Mouse (Mus musculus): Measurements from ENCODE around the gene Rpl14.
"Not testable (repeated sequence)": the region's sequence is repeated elsewhere in the genome, so short reads cannot be mapped to it uniquely, and the experiment has no call there.

The Rpl14 gene

GRCm38 (mm10) chr9:120570741-120571592 is at the start of gene Rpl14:
Gene Rpl14 (plus strand): TSS chr9:120571444.
- DNase-seq (ENCODE audit: low read depth, low spot score): peak; percentile 99

- no peak for DNase-seq (ENCODE audit: low read depth, low spot score)
These were observed 44.0 kb upstream of the Rpl14 start for GRCm38 (mm10) chr9:120527270-120527669.

GRCm38 (mm10) chr9:120527919-120528318 is 43.3 kb upstream of the Rpl14 start:
- DNase-seq (ENCODE audit: low read depth, low spot score): no peak

GRCm38 (mm10) chr9:120528815-120529510 is 42.3 kb upstream of the Rpl14 start:
- no peak for DNase-seq (ENCODE audit: low read depth, low spot score)

GRCm38 (mm10) chr9:120530471-120530870 is 40.8 kb upstream of the Rpl14 start:
- DNase-seq (ENCODE audit: low read depth, low spot score): no peak

GRCm38 (mm10) chr9:120532062-120532461 is 39.2 kb upstream of the Rpl14 start:
- no peak for DNase-seq (ENCODE audit: low read depth, low spot score)

GRCm38 (mm10) chr9:120532691-120533090 is 38.6 kb upstream of the Rpl14 start:
- DNase-seq (ENCODE audit: low read depth, low spot score): no peak

GRCm38 (mm10) chr9:120533446-120533950 is 37.7 kb upstream of the Rpl14 start:
- DNase-seq (ENCODE audit: low read depth, low spot score): not testable (repeated sequence)

- peak; percentile 39 for DNase-seq (ENCODE audit: low read depth, low spot score)
These were observed 31.5 kb upstream of the Rpl14 start, which contains the start of gene Entpd3 for GRCm38 (mm10) chr9:120539662-120540251. Gene Entpd3 (plus strand): TSS chr9:120539818.

GRCm38 (mm10) chr9:120541411-120541810 is 29.8 kb upstream of the Rpl14 start:
- no peak for DNase-seq (ENCODE audit: low read depth, low spot score)

- no peak for DNase-seq (ENCODE audit: low read depth, low spot score)
These were observed 29.0 kb upstream of the Rpl14 start for GRCm38 (mm10) chr9:120542241-120542640.

- no peak for DNase-seq (ENCODE audit: low read depth, low spot score)
These were observed 25.2 kb upstream of the Rpl14 start for GRCm38 (mm10) chr9:120545994-120546393.

- DNase-seq (ENCODE audit: low read depth, low spot score): peak; percentile 49
These were observed 24.8 kb upstream of the Rpl14 start for GRCm38 (mm10) chr9:120546482-120546881.

GRCm38 (mm10) chr9:120547026-120547668 is 24.1 kb upstream of the Rpl14 start:
- no peak for DNase-seq (ENCODE audit: low read depth, low spot score)

GRCm38 (mm10) chr9:120550778-120551177 is 20.5 kb upstream of the Rpl14 start:
- no peak for DNase-seq (ENCODE audit: low read depth, low spot score)

- DNase-seq (ENCODE audit: low read depth, low spot score): no peak
These were observed 7.7 kb upstream of the Rpl14 start for GRCm38 (mm10) chr9:120563590-120563989.

- DNase-seq (ENCODE audit: low read depth, low spot score): no peak
These were observed 7.0 kb upstream of the Rpl14 start for GRCm38 (mm10) chr9:120564247-120564646.

GRCm38 (mm10) chr9:120566384-120566783 is 4.9 kb upstream of the Rpl14 start:
- no peak for DNase-seq (ENCODE audit: low read depth, low spot score)

- no peak for DNase-seq (ENCODE audit: low read depth, low spot score)
These were observed 2.3 kb upstream of the Rpl14 start for GRCm38 (mm10) chr9:120568917-120569316.

- DNase-seq (ENCODE audit: low read depth, low spot score): peak; percentile 73
These were observed 1.4 kb upstream of the Rpl14 start for GRCm38 (mm10) chr9:120569721-120570333.

GRCm38 (mm10) chr9:120570334-120570725 is 914 bp upstream of the Rpl14 start:
- DNase-seq (ENCODE audit: low read depth, low spot score): peak; percentile 25

Data from CD4-positive, CD25-positive, alpha-beta regulatory T cell, adult 2 months (primary cell).